Mouse (Mus musculus): ENCODE measurements at regions not wholly inside any gene's neighbourhood (a gene's known extent, or its start where the extent isn't known, plus 50 kb on each side); places are given as distances from the start of the nearest gene placed in this dataset.
A peak's percentile ranks its signal among the peaks of the same experiment; 100 is the strongest.

DNA sequence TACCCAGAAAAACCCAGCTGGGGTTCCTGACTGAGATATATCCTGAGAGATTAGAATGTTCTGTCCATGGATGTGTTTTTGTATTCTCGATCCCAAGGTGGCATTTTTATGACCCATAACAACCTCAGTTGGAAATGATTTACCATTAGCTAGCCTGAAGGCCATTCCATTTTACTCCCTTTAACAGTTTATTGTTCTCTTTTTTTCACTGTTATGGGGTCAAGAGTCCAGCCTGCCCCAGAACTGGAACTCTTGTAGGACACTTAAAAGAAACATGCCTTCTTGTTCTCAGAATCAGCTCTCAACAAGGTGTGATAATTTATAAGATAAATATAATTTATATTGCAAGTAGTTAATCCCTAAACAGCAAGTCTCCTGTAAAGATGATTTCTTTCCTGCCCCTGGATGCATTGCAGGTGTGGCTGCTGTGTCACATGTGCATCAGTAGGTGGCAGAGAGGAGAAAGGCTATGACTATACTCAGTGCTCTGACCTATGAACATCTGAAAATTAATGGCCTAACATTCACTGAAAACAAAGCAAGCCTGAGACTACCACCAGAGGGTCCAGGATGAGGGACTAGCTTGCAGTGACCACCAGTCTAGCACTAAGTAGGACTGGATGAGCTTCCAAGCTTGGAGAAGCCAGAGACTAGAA is 181.6 kb upstream of the Gm527 start:
- Histone ChIP-seq H3K9ac (replicated peaks) (no peak overlapping the region), H3K9me3 (replicated peaks) (no peaks in the 10 kb centered on the region), H3K27me3 (replicated peaks) (no peaks in the 10 kb centered on the region), H3K36me3 (no peaks in the 10 kb centered on the region), H3K4me1 (no peaks in the 10 kb centered on the region), H3K4me3 (replicated peaks) (no peak overlapping the region), H3K4me2 (no peak overlapping the region), H3K27ac (replicated peaks) (no peak overlapping the region)
- 47% methylated on average over 1 of the region's 1 CpGs for WGBS
- no peak for ATAC-seq (ENCODE audit: low FRiP score)

DNA sequence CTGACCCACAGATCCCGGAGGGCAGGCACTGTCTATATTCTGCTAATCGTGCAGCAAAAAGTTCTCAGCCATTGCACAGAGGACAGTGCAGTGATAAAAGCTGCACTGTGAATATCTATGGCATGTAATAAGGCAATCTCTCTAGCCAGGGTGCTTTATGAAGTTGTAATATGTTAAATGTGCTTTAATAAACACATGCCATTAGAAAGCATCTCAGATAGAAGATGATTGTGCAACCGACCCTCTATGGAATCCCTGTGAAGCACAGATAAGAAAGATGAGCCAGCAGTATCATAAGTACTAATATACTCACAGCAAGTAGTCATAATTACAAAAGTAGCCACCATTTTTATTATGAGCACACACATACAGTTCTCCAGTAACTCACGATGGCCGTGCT is 214.3 kb upstream of the Gm527 start:
- Histone ChIP-seq H3K27me3 (replicated peaks) (no peaks in the 10 kb centered on the region), H3K4me2 (no peak overlapping the region), H3K36me3 (no peaks in the 10 kb centered on the region), H3K4me3 (replicated peaks) (no peak overlapping the region), H3K9me3 (replicated peaks) (no peaks in the 10 kb centered on the region), H3K9ac (replicated peaks) (no peak overlapping the region), H3K4me1 (no peaks in the 10 kb centered on the region), H3K27ac (replicated peaks) (no peak overlapping the region)
- ATAC-seq (ENCODE audit: low FRiP score) = peak; percentile 47; the same call in 1 of the 2 replicates
- WGBS = 89% methylated on average over 5 of the region's 5 CpGs

DNA sequence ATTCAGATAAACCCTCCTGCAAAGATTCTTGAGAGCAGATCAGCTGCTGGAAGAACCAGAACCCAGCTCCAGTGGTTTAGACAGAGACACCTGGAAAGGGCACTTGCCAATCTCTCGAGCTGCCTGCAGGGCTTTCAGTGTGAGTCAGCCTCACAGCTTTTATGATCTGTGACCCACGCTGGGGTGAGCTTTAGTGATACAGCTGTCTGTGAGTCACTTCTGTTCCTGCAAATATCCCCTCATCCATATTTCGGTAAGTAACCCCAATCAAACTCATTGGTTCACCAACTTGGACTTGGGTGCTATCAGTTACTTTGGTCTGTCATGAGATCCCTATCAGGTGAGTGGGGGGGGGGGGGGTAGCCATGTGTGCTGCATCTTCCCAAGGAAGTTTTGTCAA is 216.6 kb upstream of the Gm527 start:
- H3K9ac ChIP-seq (replicated peaks) = no peak overlapping the region
- H3K36me3 ChIP-seq = no peaks in the 10 kb centered on the region
- no peaks in the 10 kb centered on the region for H3K4me1 ChIP-seq
- WGBS = 61% methylated on average over 3 of the region's 3 CpGs
- no peak for ATAC-seq (ENCODE audit: low FRiP score)
- H3K4me2 ChIP-seq = no peak overlapping the region
- H3K9me3 ChIP-seq (replicated peaks) = no peaks in the 10 kb centered on the region
- no peak overlapping the region for H3K27ac ChIP-seq (replicated peaks)
- no peaks in the 10 kb centered on the region for H3K27me3 ChIP-seq (replicated peaks)
- no peak overlapping the region for H3K4me3 ChIP-seq (replicated peaks)

DNA sequence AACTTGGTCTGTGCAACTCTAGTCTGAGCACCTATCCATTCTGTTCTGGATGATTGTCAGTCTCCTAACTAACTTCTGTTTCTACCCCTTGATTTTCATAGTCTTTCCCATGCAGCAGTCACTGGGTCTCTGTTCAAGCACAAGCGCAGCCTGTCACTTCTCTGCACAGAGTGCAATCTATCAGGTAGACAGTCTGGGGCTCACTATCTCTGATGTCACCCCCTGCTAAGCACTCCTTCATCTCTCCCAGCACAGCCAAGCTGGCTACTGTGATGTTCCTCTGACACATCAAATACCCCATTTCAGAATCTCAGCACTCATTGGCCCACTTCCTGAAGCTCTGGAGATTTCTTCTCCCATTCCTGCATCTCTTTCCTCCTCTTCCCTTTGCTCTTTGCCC is 220.9 kb upstream of the Fscb start:
- Histone ChIP-seq H3K4me3 (replicated peaks) (no peak overlapping the region), H3K9ac (replicated peaks) (no peak overlapping the region), H3K27me3 (replicated peaks) (no peaks in the 10 kb centered on the region), H3K27ac (replicated peaks) (no peak overlapping the region), H3K36me3 (no peaks in the 10 kb centered on the region), H3K4me2 (no peak overlapping the region), H3K4me1 (peaks cover 8% of the 10 kb centered on the region), H3K9me3 (replicated peaks) (no peaks in the 10 kb centered on the region)
- no peak for ATAC-seq (ENCODE audit: low FRiP score)
- 80% methylated on average over 1 of the region's 1 CpGs for WGBS

DNA sequence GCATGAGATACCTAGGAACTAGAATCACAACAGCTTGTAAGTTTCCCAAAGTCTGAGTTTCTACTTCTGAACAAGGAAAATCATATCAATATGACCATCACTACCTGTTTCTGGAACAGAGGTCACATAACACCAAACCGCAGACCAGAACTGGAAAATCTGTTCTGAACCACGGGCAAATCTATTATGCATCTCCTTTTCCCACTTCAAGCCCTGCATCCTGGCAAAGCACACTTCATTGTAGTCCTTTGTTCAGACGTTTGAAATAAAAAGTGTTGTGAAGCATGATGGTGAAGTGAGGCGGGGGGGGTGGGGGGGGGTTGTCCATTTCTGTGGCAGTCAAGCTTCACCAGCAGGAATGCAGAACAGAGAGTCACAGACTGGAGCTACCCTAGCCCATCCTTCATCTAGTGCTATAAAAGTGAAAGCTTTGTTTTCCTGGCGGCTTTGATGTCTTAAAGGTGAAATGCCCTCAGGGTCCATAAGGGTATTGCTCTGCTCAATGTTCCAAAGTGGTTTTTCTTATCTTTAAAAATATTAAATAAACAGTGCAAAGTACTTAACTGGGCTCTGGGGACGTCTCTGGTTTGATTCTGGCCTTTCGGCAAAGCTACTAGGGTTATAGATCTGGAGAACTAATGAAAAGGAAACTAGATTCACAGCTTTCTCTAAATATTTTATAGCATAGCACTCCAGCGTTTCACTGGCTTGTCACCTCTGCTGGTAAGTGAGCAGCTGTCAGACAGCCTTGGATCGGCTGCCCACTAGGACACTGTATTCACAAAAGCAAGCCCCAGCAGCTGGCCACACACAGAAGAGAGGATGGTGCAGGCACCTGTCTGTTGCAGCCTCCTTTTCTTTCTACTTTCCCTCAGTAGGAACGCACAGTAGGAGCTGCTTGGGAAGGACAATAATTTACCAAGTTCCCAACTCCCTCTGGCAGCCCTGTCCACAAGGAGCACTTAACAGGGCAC is 218.0 kb upstream of the Fscb start:
- no peaks in the 10 kb centered on the region for H3K36me3 ChIP-seq
- H3K4me3 ChIP-seq (replicated peaks) = no peak overlapping the region
- H3K27me3 ChIP-seq (replicated peaks) = no peaks in the 10 kb centered on the region
- peaks cover 8% of the 10 kb centered on the region for H3K4me1 ChIP-seq
- WGBS = 15% methylated on average over 10 of the region's 10 CpGs
- peak; percentile 68 for ATAC-seq (ENCODE audit: low FRiP score)
- peak overlapping the region; percentile 5; the same call in 1 of the 2 replicates for H3K4me2 ChIP-seq
- H3K9ac ChIP-seq (replicated peaks) = no peak overlapping the region
- H3K9me3 ChIP-seq (replicated peaks) = no peaks in the 10 kb centered on the region
- H3K27ac ChIP-seq (replicated peaks) = no peak overlapping the region

DNA sequence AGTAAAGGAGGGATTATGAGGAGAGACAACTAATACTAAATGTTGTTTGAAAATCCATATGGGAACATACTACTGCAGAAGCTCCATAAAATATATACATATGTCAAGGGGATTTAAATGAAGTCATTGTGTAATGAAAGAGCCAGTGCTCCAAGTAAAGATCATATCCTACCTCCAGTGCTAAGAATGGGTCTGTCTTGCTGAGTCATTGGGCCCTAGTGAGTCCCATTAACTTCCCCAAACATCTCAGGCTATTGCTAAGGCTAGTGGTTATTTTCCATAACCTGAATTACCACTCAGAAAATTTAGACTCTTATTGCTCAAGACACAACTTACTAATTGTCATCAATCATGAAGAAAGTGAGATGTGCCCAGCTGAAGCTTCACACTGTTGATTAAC is 215.2 kb upstream of the Fscb start:
- Histone ChIP-seq H3K4me1 (peaks cover 8% of the 10 kb centered on the region), H3K27ac (replicated peaks) (no peak overlapping the region), H3K9me3 (replicated peaks) (no peaks in the 10 kb centered on the region), H3K36me3 (no peaks in the 10 kb centered on the region), H3K9ac (replicated peaks) (no peak overlapping the region), H3K4me3 (replicated peaks) (no peak overlapping the region), H3K4me2 (no peak overlapping the region), H3K27me3 (replicated peaks) (no peaks in the 10 kb centered on the region)
- no peak for ATAC-seq (ENCODE audit: low FRiP score)

DNA sequence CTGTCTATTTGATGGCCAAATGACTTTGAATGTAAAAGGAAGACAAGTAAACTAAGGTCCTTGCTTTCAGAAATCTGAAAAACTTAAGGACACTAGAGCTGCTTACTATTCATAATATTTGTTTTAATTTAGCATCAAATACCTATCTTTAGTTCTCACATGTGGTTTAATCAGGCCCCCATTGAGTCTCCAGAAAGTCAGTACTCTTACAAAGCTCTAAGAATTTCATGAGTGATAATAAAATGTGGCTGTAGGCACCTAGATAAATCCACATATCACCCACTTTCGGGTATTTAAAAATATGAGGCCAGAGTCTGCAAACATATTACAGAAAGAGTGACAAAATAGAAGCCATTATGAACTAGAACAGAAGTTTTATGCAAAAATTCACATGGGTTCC is 214.1 kb upstream of the Fscb start:
- Histone ChIP-seq H3K9ac (replicated peaks) (no peak overlapping the region), H3K9me3 (replicated peaks) (no peaks in the 10 kb centered on the region), H3K4me1 (peaks cover 8% of the 10 kb centered on the region), H3K27me3 (replicated peaks) (no peaks in the 10 kb centered on the region), H3K4me3 (replicated peaks) (no peak overlapping the region), H3K27ac (replicated peaks) (no peak overlapping the region), H3K4me2 (no peak overlapping the region), H3K36me3 (no peaks in the 10 kb centered on the region)
- 80% methylated on average over 1 of the region's 1 CpGs for WGBS
- no peak for ATAC-seq (ENCODE audit: low FRiP score)

DNA sequence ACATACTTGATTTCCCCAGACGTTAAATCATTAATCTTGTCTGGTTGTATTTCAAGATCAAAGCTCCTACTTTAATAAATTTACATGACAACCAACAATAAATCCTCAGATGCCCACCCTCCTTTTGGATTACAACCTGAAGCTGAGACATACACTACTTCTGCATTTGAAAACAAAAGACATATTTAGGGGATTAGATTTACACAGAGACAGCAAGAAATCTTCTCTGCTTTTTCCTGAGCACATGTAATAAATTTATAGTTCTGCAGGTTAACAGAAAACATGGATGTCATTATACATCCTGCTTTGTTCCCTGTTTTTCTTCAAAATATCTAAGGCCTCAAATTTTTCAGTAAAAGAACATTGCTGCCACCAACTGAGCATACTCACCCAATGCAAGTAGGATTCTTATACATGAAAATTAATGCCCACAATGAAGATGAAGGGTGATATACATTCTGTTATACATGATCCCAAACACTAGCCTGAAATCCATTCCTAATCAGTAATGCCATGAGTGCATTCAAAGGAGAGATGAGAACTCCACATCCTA is 166.4 kb upstream of the Fscb start:
- H3K27me3 ChIP-seq (replicated peaks) = no peaks in the 10 kb centered on the region
- WGBS = 65% methylated on average over 1 of the region's 1 CpGs
- ATAC-seq (ENCODE audit: low FRiP score) = peak; percentile 47; the same call in 1 of the 2 replicates
- no peak overlapping the region for H3K4me3 ChIP-seq (replicated peaks)
- no peaks in the 10 kb centered on the region for H3K4me1 ChIP-seq
- no peak overlapping the region for H3K4me2 ChIP-seq
- H3K27ac ChIP-seq (replicated peaks) = no peak overlapping the region
- H3K9me3 ChIP-seq (replicated peaks) = no peaks in the 10 kb centered on the region
- no peaks in the 10 kb centered on the region for H3K36me3 ChIP-seq
- no peak overlapping the region for H3K9ac ChIP-seq (replicated peaks)

DNA sequence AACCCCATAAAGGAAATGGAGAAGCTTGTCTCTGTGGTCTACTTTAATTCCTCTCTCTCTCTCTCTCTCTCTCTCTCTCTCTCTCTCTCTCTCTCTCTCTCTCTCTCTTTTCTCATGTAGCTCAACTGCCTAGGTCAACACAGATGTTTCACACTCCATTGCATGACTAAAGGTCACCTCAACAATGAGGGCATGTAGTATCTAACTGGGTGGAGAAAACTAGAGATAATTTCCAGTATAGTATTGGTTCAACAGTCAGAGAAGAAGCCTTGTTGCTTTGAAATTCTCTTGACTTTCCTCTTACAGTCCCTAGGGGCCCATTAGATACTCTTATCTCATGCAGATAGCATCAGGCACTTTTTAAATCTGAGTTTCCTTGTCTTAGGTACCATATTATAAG is 140.4 kb upstream of the Fscb start:
- no peak for ATAC-seq (ENCODE audit: low FRiP score)
- no peaks in the 10 kb centered on the region for H3K4me1 ChIP-seq
- no peaks in the 10 kb centered on the region for H3K27me3 ChIP-seq (replicated peaks)
- H3K4me2 ChIP-seq = no peak overlapping the region
- no peaks in the 10 kb centered on the region for H3K36me3 ChIP-seq
- H3K9ac ChIP-seq (replicated peaks) = no peak overlapping the region
- no peaks in the 10 kb centered on the region for H3K9me3 ChIP-seq (replicated peaks)
- no peak overlapping the region for H3K4me3 ChIP-seq (replicated peaks)
- H3K27ac ChIP-seq (replicated peaks) = no peak overlapping the region
